Mouse (Mus musculus): Measurements from ENCODE around the gene Dab2ip.

The Dab2ip gene

GRCm38 (mm10) chr2:35746638-35747037, 188.6 kb downstream of the Dab2ip start:
- DNase-seq (ENCODE audit: low read depth, low spot score), result peak; percentile 56

GRCm38 (mm10) chr2:35747371-35748035, 189.4 kb downstream of the Dab2ip start:
- DNase-seq (ENCODE audit: low read depth, low spot score), result no peak

DNA sequence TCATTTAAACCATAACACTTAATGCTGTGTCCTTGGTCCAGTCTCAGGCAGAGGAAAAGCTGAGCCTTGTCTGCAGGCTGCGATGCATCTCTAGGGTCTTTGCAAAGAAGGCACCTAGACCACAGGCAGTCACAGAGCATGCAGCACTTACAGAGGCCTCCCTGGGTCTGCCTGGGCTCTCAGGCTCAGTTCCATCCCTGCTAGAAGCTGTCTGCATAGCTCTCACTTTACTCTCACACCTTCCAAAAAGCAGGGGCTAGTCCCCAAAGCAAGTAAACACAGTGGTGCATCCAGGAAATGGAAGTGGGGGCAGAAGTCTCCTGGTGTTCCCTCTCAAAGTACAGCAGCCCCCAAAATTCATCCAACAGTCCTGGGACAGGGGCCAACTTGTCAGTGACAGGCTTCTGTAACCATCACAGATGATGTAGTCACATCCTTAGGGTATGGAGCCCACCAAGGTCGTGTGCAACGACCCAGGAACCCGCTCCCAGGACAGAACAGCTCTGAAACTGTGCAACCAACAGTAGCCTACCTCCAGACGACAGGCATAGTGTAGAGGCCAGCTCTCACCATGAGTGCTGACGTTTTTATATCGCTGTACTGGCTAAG, 192.6 kb downstream of the Dab2ip start:
- DNase-seq (ENCODE audit: low read depth, low spot score), result no peak

DNA sequence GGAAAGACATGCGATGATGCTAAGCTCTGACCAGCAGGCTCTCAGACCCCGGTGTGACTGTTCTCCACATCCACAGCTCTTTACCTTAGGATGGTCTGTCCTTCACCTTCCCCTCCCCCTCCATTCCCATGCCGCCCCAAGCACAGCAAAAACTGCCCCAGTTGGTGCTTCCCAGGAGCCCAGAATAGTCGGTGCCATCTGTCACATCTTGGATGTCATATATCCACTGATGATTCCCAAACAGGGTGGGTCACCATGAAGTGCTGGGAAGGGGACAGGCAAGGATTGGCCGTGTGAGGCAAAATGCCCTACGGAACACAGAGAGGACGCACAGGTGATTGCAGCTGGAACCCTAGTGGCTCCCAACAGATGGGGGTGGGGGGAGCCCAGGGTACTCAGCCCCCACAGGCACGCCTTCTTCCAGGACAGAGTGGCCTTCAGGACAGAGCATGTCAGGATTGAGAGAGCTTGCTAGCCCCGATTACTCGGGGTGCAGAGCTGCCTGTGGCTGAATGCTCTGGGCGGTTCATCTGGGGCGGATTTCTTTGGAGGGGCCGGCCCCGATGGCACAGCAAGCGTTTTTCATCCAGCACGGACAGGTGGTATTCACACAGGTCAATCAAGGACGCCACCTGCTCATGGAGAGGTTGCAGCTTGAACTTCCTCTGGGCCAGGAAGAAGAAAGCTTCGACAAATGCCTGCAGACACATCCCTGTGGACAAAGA, 193.9 kb downstream of the Dab2ip start:
- DNase-seq (ENCODE audit: low read depth, low spot score), result no peak

GRCm38 (mm10) chr2:35756467-35756866, 198.4 kb downstream of the Dab2ip start:
- DNase-seq (ENCODE audit: low read depth, low spot score), result no peak

- no peak for DNase-seq (ENCODE audit: low read depth, low spot score)
Measured at GRCm38 (mm10) chr2:35760352-35760751, 202.3 kb downstream of the Dab2ip start.

DNA sequence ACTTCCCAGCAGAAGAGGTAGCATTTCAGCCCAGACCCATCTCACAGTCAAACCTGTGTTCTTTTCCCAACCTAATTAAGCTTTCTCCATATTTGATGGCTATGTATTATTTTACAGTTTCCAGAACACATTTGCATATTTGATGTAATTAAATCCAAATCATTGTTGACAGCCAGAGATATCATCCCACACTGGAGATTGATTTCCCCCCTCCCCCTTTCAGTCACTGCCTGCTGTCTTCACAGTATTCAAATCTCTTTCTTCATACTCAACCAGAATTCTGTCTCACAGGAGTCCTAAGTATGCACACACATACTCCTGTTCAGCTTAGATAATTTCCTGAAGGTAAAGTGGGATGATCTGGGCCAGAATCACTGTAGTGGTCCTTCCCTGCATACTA, 202.8 kb downstream of the Dab2ip start:
- no peak for DNase-seq (ENCODE audit: low read depth, low spot score)

GRCm38 (mm10) chr2:35761458-35761857, 203.4 kb downstream of the Dab2ip start:
- DNase-seq (ENCODE audit: low read depth, low spot score), result no peak

GRCm38 (mm10) chr2:35763818-35764217, 205.8 kb downstream of the Dab2ip start:
- DNase-seq (ENCODE audit: low read depth, low spot score), result no peak

- DNase-seq (ENCODE audit: low read depth, low spot score), result no peak
Measured at GRCm38 (mm10) chr2:35764328-35764727, 206.3 kb downstream of the Dab2ip start.

DNA sequence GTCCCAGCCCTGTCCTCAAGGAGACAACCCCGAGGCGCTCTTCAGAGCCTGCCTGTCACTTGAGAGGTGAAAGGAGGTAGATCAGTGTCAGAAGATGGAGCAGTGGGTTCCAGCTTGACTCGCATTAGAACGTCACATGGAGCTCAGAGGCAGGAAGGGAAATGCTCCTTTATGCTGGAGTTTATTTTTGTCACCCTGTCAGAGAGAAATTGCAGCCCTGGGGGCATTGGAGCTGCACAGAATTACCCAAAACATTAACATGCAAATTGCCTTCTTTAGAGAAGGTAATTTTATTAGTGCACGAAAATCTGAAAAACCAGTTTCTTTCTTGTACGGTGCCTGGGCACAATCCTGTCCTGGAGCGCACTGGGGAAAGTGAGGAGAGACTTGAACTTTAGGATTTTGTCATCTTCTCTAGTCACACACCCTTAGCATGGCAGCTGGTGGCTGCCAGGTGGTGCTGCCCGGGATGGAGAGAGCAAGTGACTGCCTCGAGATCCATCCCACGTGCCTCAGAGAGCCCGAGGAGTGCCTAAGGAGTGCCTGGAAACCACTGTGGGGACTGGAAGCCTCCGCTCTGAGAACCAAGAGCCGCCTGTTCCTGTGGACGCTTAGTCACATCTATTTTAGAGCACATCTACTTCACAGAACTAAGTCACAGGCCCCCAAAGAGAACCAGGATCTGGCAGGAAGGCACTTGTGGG, 209.9 kb downstream of the Dab2ip start:
- no peak for DNase-seq (ENCODE audit: low read depth, low spot score)

DNA sequence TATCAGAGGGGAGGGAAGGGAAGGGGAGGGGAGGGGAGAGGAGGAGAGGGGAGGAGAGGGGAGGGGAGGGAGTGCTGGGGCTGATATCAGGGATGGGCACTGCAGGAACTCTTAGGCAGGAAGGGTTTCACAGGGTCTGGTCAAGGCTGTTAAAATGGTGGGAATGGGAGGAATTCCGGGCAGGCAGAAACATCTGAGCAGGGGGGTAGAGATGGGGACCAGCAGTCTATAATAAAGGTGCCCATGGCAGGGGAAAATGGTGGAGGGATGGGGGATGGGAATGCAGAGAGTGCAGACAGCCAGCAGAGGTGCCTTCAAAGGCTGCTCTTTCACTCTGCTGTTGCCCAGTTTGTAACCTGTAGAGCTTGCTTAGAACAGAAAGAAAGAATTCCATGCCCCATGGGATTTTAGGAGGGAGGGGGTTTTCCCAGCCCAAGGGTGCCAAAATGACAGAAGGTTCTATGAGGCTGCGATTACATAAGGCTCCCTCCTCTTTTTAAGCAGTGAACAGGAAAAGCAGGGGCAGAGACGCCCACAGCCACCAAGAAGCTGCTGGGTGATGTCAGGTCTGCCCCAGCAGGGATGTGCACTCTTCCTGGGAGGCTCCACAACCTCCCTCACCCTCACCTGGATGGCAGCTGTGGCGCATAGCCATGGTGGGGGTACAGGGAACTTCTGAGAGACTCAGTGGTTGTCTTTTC, 210.6 kb downstream of the Dab2ip start:
- DNase-seq (ENCODE audit: low read depth, low spot score), result no peak

GRCm38 (mm10) chr2:35769398-35769797, 211.3 kb downstream of the Dab2ip start:
- no peak for DNase-seq (ENCODE audit: low read depth, low spot score)

- no peak for DNase-seq (ENCODE audit: low read depth, low spot score)
Measured at GRCm38 (mm10) chr2:35770541-35770940, 212.5 kb downstream of the Dab2ip start.

DNA sequence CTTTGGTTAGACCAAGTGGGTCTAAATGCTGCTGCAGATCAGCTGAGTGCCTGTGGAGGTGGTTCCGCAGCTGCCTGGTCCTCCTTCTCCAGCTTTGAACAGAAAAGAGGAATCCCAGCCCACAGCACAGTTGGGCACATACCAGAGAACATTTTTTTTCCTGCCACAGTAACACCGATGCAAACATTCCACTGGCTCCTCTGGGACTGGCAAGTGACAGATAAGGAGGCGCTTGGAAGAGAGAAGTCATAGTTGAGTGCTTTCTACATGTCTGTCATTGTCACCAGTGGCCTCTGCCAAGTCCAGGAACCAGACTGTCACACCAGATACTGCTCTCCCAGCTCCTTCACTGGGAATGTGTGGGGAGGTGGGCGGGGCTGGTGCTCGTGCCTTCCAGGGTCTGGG, 217.6 kb downstream of the Dab2ip start:
- DNase-seq (ENCODE audit: low read depth, low spot score), result no peak

DNA sequence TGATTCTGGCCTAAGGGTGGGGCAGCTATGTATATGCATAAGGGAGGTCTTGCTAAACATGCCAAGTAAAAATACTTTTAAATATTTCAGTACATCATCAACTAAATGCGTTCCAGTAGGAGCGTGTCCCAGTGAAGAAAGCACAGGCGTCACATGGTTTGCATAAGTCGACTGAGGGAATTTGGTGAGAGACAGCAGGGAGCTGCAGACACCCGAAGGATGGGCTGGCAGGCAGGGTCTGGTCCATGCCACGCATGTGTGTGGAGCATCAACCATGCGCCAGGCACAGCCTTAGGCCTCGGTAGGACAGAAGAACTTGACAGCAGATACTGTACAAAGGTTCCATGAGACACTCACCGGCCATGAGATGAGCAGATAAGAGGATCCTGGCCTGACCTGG, 218.9 kb downstream of the Dab2ip start:
- DNase-seq (ENCODE audit: low read depth, low spot score), result no peak

GRCm38 (mm10) chr2:35779266-35779665, 221.2 kb downstream of the Dab2ip start:
- no peak for DNase-seq (ENCODE audit: low read depth, low spot score)

Data from brain, embryonic 18.5 days (tissue).